Mouse (Mus musculus): ENCODE measurements at regions not wholly inside any gene's neighbourhood (a gene's known extent, or its start where the extent isn't known, plus 50 kb on each side); places are given as distances from the start of the nearest gene placed in this dataset.

DNA sequence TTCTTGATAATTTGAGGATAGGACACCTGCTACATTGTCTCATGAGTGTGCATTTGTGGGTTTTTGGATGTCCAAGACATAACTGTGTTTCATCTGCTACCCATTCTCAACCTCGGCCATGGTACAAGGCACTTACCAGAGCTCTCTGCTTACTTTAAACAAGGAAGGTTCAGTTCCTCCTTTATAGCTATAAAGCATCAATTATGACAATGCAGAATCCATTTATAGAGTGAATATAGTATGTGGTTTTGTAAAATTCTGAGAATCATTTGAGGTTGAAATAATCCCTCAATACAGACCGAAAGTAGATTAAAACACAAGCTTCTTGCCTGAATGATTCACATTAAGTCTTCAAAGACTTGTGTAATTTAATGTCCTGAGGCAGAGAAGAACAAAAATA is 64.9 kb upstream of the 2210010C04Rik start:
- TF ChIP-seq CTCF (conservative IDR thresholded peaks at IDR 0.05; ENCODE audit: insufficient read depth, insufficient read length, low read depth, low read length) = no peak
- TF ChIP-seq POLR2A (IDR thresholded peaks at IDR 0.05; ENCODE audit: low read depth, low read length) = no peak
